Mouse (Mus musculus): ENCODE measurements around the gene Car2. TPM values are rescaled to one million over a fixed set of nuclear protein-coding genes. Genes with fewer than 3 reads are reported as not detected.

The Car2 gene
- total RNA-seq, 1 experiment = 132 TPM

- Histone ChIP-seq H3K9me3 (ENCODE audit: control insufficient read depth, insufficient read depth, low read depth, low read length) (no peaks in the 10 kb centered on the region), H3K9ac (ENCODE audit: insufficient read depth, low read depth, low read length, poor library complexity, severe bottlenecking) (no peak overlapping the region), H3K27ac (ENCODE audit: insufficient read depth, low read depth, low read length, poor library complexity, severe bottlenecking) (no peak overlapping the region), H3K4me1 (ENCODE audit: control insufficient read depth in 2 of 2, insufficient read depth in 2 of 2, low read length in 2 of 2, poor library complexity in 1 of 2) (0 out of 4 replicates have a peak, but pooled peaks cover 2% of the 10 kb centered on the region in 2 experiments), H3K36me3 (ENCODE audit: control insufficient read depth, insufficient read depth, low read length, poor library complexity, severe bottlenecking) (no peaks in the 10 kb centered on the region), H3K4me3 (ENCODE audit: insufficient read depth in 1 of 2, low read depth in 1 of 2, low read length in 2 of 2, poor library complexity in 1 of 2, severe bottlenecking in 1 of 2) (no peak overlapping the region)
- in situ Hi-C loops (cut with MboI; ENCODE audit: low sequenced_read_pairs in 2 of 2, unreplicated experiment in 2 of 2) = loop anchor here (5.0 to 10.0 kb wide), 2 partner anchors 318 to 320 kb away; no protein-coding TSS in a partner anchor
- TF ChIP-seq ZC3H11A (IDR thresholded peaks at IDR 0.05; ENCODE audit: borderline replicate concordance, low read depth, low read length) = peak; percentile 89
- no peak for TF ChIP-seq ZNF384 (IDR thresholded peaks at IDR 0.05; ENCODE audit: low read depth, low read length)
- TF ChIP-seq MAFK (IDR thresholded peaks at IDR 0.05; ENCODE audit: insufficient read depth, low read depth, low read length) = no peak
- DNase-seq (ENCODE audit: low read depth, low spot score) = peak; percentile 53
Measured at GRCm38 (mm10) chr3:14874402-14875040, 11.6 kb upstream of the Car2 start.

DNA sequence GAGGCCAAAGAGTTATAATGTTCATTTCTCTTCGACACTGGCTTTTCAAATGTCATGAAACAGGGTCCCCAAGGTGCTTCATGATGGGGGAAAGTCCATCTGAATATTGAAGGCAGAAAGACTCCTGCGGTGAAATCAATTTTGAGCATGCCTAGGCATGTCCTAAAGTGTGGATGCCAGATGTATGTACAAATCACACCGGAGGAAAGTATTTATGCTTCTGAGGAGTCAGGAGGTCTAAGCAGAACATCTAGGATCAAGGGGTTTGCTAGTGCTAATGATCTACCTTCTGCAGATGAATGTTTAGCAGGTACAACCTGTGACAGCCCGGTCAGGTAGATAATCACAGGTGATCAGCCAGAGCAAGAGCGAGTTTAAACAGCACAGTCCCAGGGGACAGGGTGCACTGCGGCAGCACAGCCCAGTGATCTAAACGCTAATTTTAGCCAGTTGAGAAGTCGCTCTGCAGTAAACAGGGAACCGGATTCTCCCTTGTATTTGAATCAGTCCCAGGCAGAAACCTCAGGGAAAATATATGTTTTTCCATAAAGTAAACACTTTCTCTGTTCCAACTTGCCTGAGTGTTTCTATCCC is 9.7 kb upstream of the Car2 start:
- TF ChIP-seq ZNF384 (IDR thresholded peaks at IDR 0.05; ENCODE audit: low read depth, low read length) (no peak), MAFK (IDR thresholded peaks at IDR 0.05; ENCODE audit: insufficient read depth, low read depth, low read length) (no peak), ZC3H11A (IDR thresholded peaks at IDR 0.05; ENCODE audit: borderline replicate concordance, low read depth, low read length) (no peak), HCFC1 (IDR thresholded peaks at IDR 0.05; ENCODE audit: borderline replicate concordance, insufficient read depth, low read length) (no peak), CHD2 (IDR thresholded peaks at IDR 0.05; ENCODE audit: low read depth, low read length) (no peak)
- 0 out of 4 replicates have a peak, but pooled peaks cover 0 to 2% of the 10 kb centered on the region in 2 experiments for H3K4me1 ChIP-seq (ENCODE audit: control insufficient read depth in 2 of 2, insufficient read depth in 2 of 2, low read length in 2 of 2, poor library complexity in 1 of 2)
- H3K9me3 ChIP-seq (ENCODE audit: control insufficient read depth, insufficient read depth, low read depth, low read length) = no peaks in the 10 kb centered on the region
- H3K27ac ChIP-seq (ENCODE audit: insufficient read depth, low read depth, low read length, poor library complexity, severe bottlenecking) = no peak overlapping the region; the same call in 1 of the 2 replicates
- H3K4me3 ChIP-seq (ENCODE audit: insufficient read depth in 1 of 2, low read depth in 1 of 2, low read length in 2 of 2, poor library complexity in 1 of 2, severe bottlenecking in 1 of 2) = no peak overlapping the region
- in situ Hi-C loops (cut with MboI; ENCODE audit: low sequenced_read_pairs in 2 of 2, unreplicated experiment in 2 of 2) = loop anchor here in 1 of 2 experiments (10.0 kb wide), 1 partner anchor 318 kb away; no protein-coding TSS in a partner anchor
- H3K9ac ChIP-seq (ENCODE audit: insufficient read depth, low read depth, low read length, poor library complexity, severe bottlenecking) = no peak overlapping the region
- no peaks in the 10 kb centered on the region for H3K36me3 ChIP-seq (ENCODE audit: control insufficient read depth, insufficient read depth, low read length, poor library complexity, severe bottlenecking)
- DNase-seq (ENCODE audit: low read depth, low spot score) = no peak

GRCm38 (mm10) chr3:14877251-14877909 is 8.7 kb upstream of the Car2 start:
- Histone ChIP-seq H3K27ac (ENCODE audit: insufficient read depth, low read depth, low read length, poor library complexity, severe bottlenecking) (no peak overlapping the region), H3K9me3 (ENCODE audit: control insufficient read depth, insufficient read depth, low read depth, low read length) (no peaks in the 10 kb centered on the region), H3K36me3 (ENCODE audit: control insufficient read depth, insufficient read depth, low read length, poor library complexity, severe bottlenecking) (no peaks in the 10 kb centered on the region), H3K9ac (ENCODE audit: insufficient read depth, low read depth, low read length, poor library complexity, severe bottlenecking) (no peak overlapping the region), H3K4me3 (ENCODE audit: insufficient read depth in 1 of 2, low read depth in 1 of 2, low read length in 2 of 2, poor library complexity in 1 of 2, severe bottlenecking in 1 of 2) (no peak overlapping the region), H3K4me1 (ENCODE audit: control insufficient read depth in 2 of 2, insufficient read depth in 2 of 2, low read length in 2 of 2, poor library complexity in 1 of 2) (0 out of 4 replicates have a peak, but pooled peaks cover 0 to 2% of the 10 kb centered on the region in 2 experiments)
- no peak for TF ChIP-seq MAFK (IDR thresholded peaks at IDR 0.05; ENCODE audit: insufficient read depth, low read depth, low read length)
- no peak for TF ChIP-seq CHD2 (IDR thresholded peaks at IDR 0.05; ENCODE audit: low read depth, low read length)
- TF ChIP-seq ZC3H11A (IDR thresholded peaks at IDR 0.05; ENCODE audit: borderline replicate concordance, low read depth, low read length) = no peak
- no peak for TF ChIP-seq HCFC1 (IDR thresholded peaks at IDR 0.05; ENCODE audit: borderline replicate concordance, insufficient read depth, low read length)
- no peak for TF ChIP-seq ZNF384 (IDR thresholded peaks at IDR 0.05; ENCODE audit: low read depth, low read length)
- in situ Hi-C loops (cut with MboI; ENCODE audit: low sequenced_read_pairs in 2 of 2, unreplicated experiment in 2 of 2) = loop anchor here in 1 of 2 experiments (10.0 kb wide), 1 partner anchor 317 kb away; no protein-coding TSS in a partner anchor
- no peak for DNase-seq (ENCODE audit: low read depth, low spot score)

- Histone ChIP-seq H3K36me3 (ENCODE audit: control insufficient read depth, insufficient read depth, low read length, poor library complexity, severe bottlenecking) (no peaks in the 10 kb centered on the region), H3K9ac (ENCODE audit: insufficient read depth, low read depth, low read length, poor library complexity, severe bottlenecking) (no peak overlapping the region), H3K4me1 (ENCODE audit: control insufficient read depth in 2 of 2, insufficient read depth in 2 of 2, low read length in 2 of 2, poor library complexity in 1 of 2) (0 out of 4 replicates have a peak, but pooled peaks cover 0 to 2% of the 10 kb centered on the region in 2 experiments), H3K4me3 (ENCODE audit: insufficient read depth in 1 of 2, low read depth in 1 of 2, low read length in 2 of 2, poor library complexity in 1 of 2, severe bottlenecking in 1 of 2) (no peak overlapping the region), H3K27ac (ENCODE audit: insufficient read depth, low read depth, low read length, poor library complexity, severe bottlenecking) (no peak overlapping the region), H3K9me3 (ENCODE audit: control insufficient read depth, insufficient read depth, low read depth, low read length) (no peaks in the 10 kb centered on the region)
- in situ Hi-C loops (cut with MboI; ENCODE audit: low sequenced_read_pairs in 2 of 2, unreplicated experiment in 2 of 2) = loop anchor here in 1 of 2 experiments (10.0 kb wide), 1 partner anchor 316 kb away; no protein-coding TSS in a partner anchor
- no peak for TF ChIP-seq ZNF384 (IDR thresholded peaks at IDR 0.05; ENCODE audit: low read depth, low read length)
- TF ChIP-seq CHD2 (IDR thresholded peaks at IDR 0.05; ENCODE audit: low read depth, low read length) = no peak
- DNase-seq (ENCODE audit: low read depth, low spot score) = no peak
Measured at GRCm38 (mm10) chr3:14878749-14879223, 7.3 kb upstream of the Car2 start.

Measured in ES-E14 (cell line).